Mouse (Mus musculus) heart, adult 2 months (tissue): ENCODE data around the gene Ifng.

Experiments used
- CTCF ChIP-seq: fragments of 200-600 bp; IDR thresholded peaks from 2 replicates; pipeline ENCODE4 v1.8.1; 2022; ENCODE audit warnings: antibody characterized with exemption, mild to moderate bottlenecking, moderate library complexity
- POLR2A ChIP-seq: fragments of 200-500 bp; IDR thresholded peaks from 2 replicates; pipeline ENCODE4 v1.6.1; 2011; ENCODE audit warnings: mild to moderate bottlenecking, low read depth, low read length, control low read depth; ENCODE audit not compliant: insufficient read depth

DNA sequence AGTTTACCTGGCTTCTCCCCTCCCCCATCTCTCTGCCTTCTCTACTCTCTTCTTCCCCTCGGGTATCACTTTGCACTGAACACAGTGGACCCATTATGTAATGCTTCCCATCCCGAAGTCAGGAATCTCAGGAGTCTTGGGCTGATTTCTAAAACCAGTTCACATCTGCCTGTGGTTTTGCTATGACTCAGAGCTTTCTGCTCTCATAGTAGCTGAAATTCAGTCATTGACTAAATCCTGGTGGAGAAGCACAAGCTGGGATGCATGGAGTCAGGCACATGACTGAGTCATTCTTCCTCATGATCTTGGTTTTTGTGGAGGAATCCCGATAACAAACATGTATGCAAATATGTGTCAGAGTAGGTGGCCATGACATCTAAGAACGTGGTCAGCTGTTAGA, 38.4 kb downstream of the Ifng start:
- TF ChIP-seq CTCF = no peak
- TF ChIP-seq POLR2A = no peak
